Mouse (Mus musculus) adrenal gland, adult 18-20 months (tissue): Measurements from ENCODE around the gene Acsm4. TPM values are rescaled to one million over a fixed set of nuclear protein-coding genes. Genes with fewer than 3 reads are reported as not detected.
"Not testable (repeated sequence)": the region's sequence is repeated elsewhere in the genome, so short reads cannot be mapped to it uniquely, and the experiment has no call there.

Experiments
- DNase-seq, 2 experiments: peaks; one replicate each; pipeline ENCODE4 v3.0.0; 2021 to 2022; ENCODE audit warnings: low spot score in 2 of 2
- long read RNA-seq, 2 experiments: library from polyadenylated mRNA; stranded (forward); transcript quantifications; one replicate each; pipeline ENCODE4 v2.0.0; 2021
- total RNA-seq, 2 experiments: library from RNA; stranded (reverse); gene quantifications; 1 replicate in 1 of 2; 2 replicates in 1 of 2; pipeline ENCODE4 v1.2.3; 2021

Gene Acsm4
- not detected for total RNA-seq
- long read RNA-seq, experiment 1: 0 reads
- long read RNA-seq, experiment 2: 0 reads

- DNase-seq: no peak
Measured at GRCm38 (mm10) chr7:119689726-119690125, at the start of gene Acsm4. Acsm4 (plus strand) TSS chr7:119690026.

- no peak for DNase-seq
Measured at GRCm38 (mm10) chr7:119642307-119642706, 47.5 kb upstream of the Acsm4 start.

DNA sequence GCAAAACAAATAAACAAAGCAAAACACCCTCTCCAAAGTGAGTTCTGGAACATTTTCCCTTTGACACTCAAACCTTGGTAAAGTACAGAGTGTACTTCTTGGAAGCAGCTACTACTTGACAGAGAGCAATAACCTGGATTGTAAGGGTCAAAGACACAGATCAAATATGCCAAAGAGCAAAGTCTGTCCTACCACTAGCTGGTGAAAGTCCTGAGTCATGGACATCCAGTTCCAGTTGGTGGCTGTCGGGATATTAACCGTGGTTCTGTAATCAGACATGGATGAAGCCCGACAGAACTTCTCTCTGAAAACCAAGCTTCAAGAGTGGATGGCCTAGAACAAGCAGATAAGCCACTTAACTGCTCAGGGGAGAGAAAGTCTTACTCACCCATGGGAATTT lies 21.9 kb upstream of the Acsm4 start:
- DNase-seq: no peak

DNA sequence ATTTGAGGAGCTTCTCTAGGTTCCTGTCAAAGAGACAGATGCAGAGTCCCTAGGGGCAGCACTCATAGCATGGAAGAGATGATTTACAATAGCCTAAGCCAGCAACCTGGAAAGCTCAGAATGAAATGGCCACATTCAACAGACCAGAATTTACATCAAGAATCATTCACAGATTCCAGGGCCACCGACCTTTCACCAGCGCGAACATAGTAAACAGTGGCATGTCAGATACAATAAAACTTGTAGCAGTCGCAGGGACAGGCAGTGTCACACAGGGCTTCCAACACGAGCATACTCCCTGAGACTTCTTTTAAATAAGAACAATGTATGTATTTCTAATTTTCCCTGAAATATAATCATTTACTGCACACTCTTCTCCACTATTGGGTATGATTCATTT lies 19.4 kb upstream of the Acsm4 start:
- DNase-seq: no peak

DNA sequence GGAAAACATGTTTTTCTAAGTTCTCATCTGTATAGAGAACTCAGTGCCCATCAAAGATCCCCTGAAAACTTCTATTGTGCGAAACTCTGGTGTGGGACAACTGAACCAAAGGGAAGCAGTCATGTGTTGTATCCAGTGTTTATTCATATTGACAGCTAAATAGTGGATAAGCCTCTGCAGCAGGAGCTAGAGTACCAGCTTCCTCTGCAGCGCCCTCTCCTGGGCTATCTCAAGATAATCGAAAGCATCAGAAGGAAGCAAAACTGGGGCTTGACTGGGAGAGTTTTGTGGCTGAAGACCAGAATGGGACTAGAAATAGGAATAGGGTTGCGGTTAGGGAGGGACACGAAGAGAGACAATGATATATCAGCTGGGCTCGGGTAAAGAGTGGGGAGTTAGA lies 18.9 kb upstream of the Acsm4 start:
- DNase-seq: peak; percentile 5 to 26

DNA sequence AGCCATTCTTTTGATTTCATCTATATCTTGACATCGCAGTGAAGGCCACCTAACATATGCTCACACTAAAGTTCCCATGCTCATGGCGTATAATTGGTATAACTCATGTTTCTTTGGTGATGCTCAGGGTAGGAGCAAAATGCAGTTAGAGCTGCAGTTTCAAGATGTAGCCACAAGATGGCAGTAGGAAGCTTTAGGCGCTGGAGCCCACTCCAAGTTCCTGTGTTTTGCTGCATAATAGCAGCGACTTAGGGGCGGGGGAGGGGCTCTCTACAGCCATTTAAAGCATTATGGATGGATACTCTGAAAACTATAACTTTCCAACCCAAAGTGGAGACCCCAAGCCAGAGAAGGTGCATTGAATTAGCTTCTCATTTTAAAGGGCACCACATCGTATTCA lies 16.4 kb upstream of the Acsm4 start:
- DNase-seq: peak; percentile 6 to 26

- no peak for DNase-seq
Measured at GRCm38 (mm10) chr7:119680107-119680506, 9.7 kb upstream of the Acsm4 start.

DNA sequence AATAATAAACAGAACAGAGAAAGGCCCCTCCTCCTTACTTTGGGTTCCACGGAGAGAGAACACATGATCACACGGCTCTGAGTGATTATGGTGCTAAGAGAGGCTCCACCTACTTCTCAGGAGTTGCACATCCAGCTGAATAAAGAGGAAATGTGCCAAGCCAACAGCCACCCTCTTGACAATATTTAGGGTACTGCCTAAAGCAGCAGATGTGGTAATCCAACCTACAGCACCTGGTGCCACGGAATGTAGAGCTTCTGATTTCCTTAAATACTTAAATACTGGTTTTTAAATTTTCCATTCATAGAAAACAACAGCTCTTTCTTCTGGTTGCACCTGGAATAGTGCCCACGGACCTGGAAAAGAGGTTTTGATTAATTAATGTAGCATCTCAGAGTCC lies 7.1 kb upstream of the Acsm4 start:
- no peak for DNase-seq

DNA sequence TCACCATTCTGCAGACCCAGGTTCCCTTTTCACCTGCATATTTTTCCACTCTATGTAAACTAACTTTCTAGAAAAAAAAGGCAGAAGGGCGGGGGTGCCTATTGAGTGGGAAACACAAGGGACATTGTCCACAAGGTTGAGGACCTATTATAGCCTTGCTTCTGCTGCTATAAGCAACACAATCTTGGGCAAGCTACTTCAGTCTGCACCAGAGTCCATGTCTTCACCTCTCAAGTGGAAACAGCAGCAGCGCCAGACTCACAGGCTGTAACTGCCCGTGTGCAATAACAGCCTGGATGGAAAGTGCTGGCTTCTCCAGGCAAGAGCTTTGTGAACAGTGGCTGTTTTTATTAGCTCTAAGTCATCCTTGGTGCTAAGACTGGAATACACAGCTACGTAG lies 2.5 kb downstream of the Acsm4 start:
- DNase-seq: no peak

DNA sequence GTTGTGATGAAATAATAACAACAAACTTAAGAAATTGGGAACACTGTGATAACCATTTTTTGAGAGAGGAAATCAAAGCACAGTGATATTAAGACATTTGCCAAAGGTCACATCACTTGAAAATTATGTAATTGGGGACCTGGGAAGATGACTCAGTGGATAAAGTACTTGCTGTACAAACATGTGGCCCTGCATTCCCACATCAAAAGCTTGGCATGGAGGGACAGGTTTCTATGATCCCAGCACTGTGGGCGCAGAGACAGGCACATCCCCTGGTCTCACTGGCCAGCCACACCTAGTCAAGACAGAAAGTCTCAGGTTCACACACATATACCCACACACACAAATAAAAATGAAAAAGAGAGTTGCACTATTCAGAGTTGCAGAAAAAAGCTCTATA lies 5.1 kb downstream of the Acsm4 start:
- no peak for DNase-seq

DNA sequence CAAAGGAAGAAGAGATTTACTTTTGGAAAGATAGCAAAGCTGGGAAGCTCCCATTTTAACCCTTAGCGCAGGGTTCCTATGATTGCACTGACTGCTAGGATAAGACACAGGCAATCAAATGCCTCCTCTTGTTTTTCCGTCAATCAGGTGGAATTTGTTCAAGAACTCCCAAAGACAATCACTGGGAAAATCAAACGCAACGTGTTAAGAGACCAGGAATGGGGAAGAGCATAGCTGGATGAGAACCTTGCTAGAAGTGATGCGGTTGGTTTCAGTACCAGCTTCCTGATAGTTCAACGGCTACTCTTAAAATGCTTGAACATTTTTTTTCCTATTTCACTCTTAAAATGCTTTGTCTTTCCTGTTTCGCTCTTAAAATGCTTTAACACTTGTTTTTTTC lies 24.3 kb downstream of the Acsm4 start:
- DNase-seq: no peak

- peak; percentile 93 to 95 for DNase-seq
Measured at GRCm38 (mm10) chr7:119720253-119720946, 30.6 kb downstream of the Acsm4 start, which contains the start of gene Thumpd1. Thumpd1 (minus strand) TSS chr7:119720798.

DNA sequence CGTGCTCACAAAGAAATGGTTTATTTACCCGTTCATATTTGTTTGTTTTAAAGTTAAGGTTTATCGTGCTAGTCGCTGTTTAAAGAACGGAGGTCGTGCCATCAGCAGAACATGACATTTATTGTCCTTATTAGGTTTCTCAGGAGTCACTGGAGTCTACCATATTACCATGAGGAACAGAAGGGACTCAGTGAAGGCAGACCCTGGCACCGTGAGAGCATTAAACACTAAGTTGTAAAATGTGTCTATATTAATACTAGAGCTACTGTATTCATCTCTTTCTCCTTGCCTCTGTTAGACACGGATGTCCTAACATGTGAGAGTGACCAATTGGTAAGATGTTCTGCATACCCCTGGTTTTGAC lies 31.1 kb downstream of the Acsm4 start:
- DNase-seq: no peak

DNA sequence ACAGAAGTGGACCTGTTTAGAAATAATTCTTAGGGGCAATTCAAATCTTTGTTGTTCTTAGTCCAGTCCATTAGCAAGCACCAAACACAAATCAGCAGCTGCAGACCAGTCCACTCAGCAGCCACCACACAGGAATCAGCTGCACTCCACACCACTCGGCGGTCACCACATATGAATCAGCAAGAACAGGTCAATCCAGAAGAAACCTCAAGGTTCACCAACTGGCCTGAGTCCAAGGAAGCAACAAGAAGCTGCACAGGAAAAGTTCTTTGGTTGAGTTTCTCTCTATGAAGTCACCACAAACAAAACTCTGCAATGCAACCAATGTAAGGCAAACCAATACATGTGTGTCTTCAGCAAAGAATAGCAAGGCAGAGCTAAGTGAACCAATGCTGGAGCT lies 37.8 kb downstream of the Acsm4 start:
- DNase-seq: no peak

- DNase-seq: peak in 1 of 2 experiments; percentile 18
Measured at GRCm38 (mm10) chr7:119731262-119731661, 41.4 kb downstream of the Acsm4 start.

DNA sequence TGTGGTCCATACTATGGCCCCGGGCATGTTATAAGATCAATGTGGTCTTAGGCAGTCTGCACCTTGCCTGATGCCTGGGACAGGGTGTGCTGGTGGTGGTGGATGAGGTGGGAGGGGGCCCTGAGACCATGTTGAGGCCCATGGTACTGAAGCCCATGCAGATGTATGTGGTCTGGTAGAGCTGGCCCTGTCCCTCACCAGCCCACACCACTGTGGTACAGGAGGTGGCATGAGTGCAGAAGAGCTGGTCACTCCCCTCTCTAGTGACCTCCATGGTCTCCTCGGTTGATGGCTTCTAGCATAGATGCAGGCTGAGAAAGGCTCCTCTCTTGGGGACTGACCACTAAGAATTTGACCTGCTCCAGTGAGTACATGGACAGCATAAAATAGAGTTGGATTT lies 49.1 kb downstream of the Acsm4 start:
- DNase-seq: no peak

GRCm38 (mm10) chr7:119739798-119740468 lies 50.1 kb downstream of the Acsm4 start:
- DNase-seq: not testable (repeated sequence)

- no peak for DNase-seq
Measured at GRCm38 (mm10) chr7:119744321-119744720, 54.5 kb downstream of the Acsm4 start.

DNA sequence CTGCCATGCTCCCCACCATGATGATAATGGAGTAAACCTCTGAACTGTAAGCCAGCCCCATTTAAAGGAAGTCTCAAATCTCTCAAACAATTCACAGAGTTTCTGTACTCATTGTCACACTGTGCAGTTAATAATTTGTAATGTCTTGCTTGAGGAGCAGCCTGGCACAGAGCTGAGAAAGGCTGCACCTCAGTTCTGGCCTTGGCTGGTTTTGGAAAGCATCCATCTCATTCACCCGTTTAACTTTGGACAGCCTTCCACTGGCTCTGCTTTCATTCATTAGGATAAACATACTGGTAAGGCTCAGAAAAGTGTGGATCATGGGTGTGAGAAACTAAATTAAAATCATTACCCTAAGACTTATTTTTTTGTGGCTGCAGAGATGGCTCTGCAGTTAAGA lies 56.0 kb downstream of the Acsm4 start:
- DNase-seq: no peak

GRCm38 (mm10) chr7:119748761-119749160 lies 58.9 kb downstream of the Acsm4 start:
- DNase-seq: no peak

- DNase-seq: peak in 1 of 2 experiments; percentile 10
Measured at GRCm38 (mm10) chr7:119749942-119750341, 60.1 kb downstream of the Acsm4 start.

DNA sequence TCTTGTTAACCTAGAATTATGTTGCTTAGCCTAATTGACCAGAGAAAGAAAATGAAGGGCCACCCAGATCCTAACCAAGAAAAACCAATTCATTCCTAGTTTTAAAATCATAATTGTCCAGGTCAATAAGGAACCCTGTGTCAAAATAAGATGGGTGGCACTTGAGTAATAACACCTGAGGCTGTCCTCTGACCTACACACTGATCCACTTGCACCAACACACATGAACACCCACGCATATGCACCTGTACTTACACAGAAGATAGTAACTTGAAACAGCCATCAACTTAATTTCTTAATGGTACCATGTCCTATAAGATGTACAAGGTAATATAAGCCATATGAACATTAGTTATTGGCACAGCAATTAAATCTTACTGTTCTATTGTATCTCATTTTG lies 63.9 kb downstream of the Acsm4 start:
- DNase-seq: no peak

GRCm38 (mm10) chr7:119760527-119760951 lies 70.7 kb downstream of the Acsm4 start, which contains the start of gene Acsm3:
Acsm3 (plus strand) TSS chr7:119760923.
- DNase-seq: peak in 1 of 2 experiments; percentile 21
